Mouse (Mus musculus): ENCODE results near the gene Olfr527. TPM values are rescaled to one million over a fixed set of nuclear protein-coding genes. Genes with fewer than 3 reads are reported as not detected.

The Olfr527 gene
- total RNA-seq (2014; rRNA removed) (not detected in 2 replicates), polyA plus RNA-seq (2015; fragmentation: Nextera tagmentation; extraction: Ambion mirVana) (not detected in 2 replicates)

DNA sequence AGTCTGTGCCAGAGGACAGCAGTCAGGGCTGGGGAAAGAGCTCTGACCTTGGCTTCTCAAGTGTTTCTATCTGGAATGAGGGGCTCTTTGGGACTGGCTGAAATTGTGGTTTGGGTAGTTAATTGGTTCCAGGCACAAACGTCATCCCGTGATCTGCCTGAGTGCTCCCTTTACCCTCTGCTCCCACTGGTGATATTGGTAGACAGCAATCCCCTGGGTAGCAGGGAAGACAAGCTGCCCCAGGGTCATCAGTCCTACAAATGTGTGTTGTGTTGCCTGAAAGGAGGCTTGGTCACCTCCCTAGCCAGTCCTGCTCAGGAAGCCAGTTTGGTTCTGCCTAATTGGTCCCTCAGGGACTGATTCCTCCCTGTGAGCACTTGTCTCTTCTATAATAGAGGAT is at the start of gene Olfr527:
Gene Olfr527 (plus strand): TSS at position 301 of the 400 bp plus-strand sequence.
- no peaks in the 10 kb centered on the region for H3K4me1 ChIP-seq (ENCODE audit: insufficient read depth)
- no peak within 1 kb of the TSS for H3K4me2 ChIP-seq (ENCODE audit: low read depth)
- H3K27me3 ChIP-seq (ENCODE audit: insufficient read depth, low read length), result no peaks in the 10 kb centered on the region
- WGBS, result 70% methylated on average over 2 of the region's 2 CpGs
- H3K9me3 ChIP-seq (ENCODE audit: low read length), result no peaks in the 10 kb centered on the region
- H3K36me3 ChIP-seq (ENCODE audit: insufficient read depth), result no peaks in the 10 kb centered on the region
- no peak for DNase-seq
- H3K4me3 ChIP-seq (ENCODE audit: low read depth, low read length), result no peak within 1 kb of the TSS
- TF ChIP-seq CTCF (IDR thresholded peaks at IDR 0.05; ENCODE audit: low read depth), result no peak
- ATAC-seq, result no peak
- H3K27ac ChIP-seq (ENCODE audit: low read depth, low read length), result no peak within 1 kb of the TSS
- H3K9ac ChIP-seq, result no peak within 1 kb of the TSS

DNA sequence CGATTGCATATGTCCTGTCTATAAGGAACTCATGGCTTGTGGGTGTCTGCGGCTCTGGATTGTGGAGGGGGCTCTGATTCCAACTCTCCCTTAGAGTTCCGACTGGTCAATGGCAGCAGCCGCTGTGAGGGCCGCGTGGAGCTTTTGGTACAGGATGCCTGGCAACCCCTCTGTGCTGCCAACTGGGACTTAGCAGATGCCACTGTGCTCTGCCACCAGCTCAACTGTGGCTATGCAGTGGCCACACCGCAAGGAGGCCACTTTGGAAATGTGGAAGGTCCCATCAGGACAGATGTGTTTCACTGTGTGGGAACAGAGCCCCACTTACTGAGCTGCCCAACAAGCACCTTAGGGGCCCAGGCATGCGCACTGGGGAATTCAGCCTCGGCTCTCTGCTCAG is 38.1 kb upstream of the Olfr527 start:
- DNase-seq, result no peak
- Histone ChIP-seq H3K27me3 (ENCODE audit: insufficient read depth, low read length) (no peaks in the 10 kb centered on the region), H3K9me3 (ENCODE audit: low read length) (no peaks in the 10 kb centered on the region), H3K36me3 (ENCODE audit: insufficient read depth) (no peaks in the 10 kb centered on the region), H3K27ac (ENCODE audit: low read depth, low read length) (no peak overlapping the region), H3K4me3 (ENCODE audit: low read depth, low read length) (no peak overlapping the region), H3K9ac (no peak overlapping the region), H3K4me2 (ENCODE audit: low read depth) (no peak overlapping the region), H3K4me1 (ENCODE audit: insufficient read depth) (no peaks in the 10 kb centered on the region)
- no peak for ATAC-seq
- TF ChIP-seq CTCF (IDR thresholded peaks at IDR 0.05; ENCODE audit: low read depth), result no peak
- 91% methylated on average over 9 of the region's 9 CpGs for WGBS

DNA sequence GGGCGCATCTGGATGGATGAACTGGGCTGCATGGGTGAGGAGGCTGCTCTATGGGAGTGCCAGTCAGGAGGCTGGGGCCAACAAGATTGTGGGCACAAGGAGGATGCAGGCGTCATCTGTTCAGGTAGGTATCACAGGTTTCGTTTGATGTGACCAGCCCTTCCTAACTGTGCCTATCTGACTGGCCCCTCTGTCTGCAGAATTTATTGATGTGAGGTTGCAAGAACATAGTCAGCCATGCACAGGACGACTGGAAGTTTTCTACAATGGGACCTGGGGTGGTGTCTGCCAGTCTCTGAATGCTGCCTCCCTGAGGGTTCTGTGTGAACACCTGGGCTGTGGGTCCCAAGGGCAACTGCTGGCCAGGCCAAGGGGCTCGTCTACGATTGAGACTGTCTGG is 36.9 kb upstream of the Olfr527 start:
- TF ChIP-seq CTCF (IDR thresholded peaks at IDR 0.05; ENCODE audit: low read depth), result no peak
- 76% methylated on average over 6 of the region's 6 CpGs for WGBS
- H3K4me2 ChIP-seq (ENCODE audit: low read depth), result no peak overlapping the region
- no peak overlapping the region for H3K9ac ChIP-seq
- H3K36me3 ChIP-seq (ENCODE audit: insufficient read depth), result no peaks in the 10 kb centered on the region
- no peaks in the 10 kb centered on the region for H3K27me3 ChIP-seq (ENCODE audit: insufficient read depth, low read length)
- no peak overlapping the region for H3K4me3 ChIP-seq (ENCODE audit: low read depth, low read length)
- no peak for ATAC-seq
- H3K27ac ChIP-seq (ENCODE audit: low read depth, low read length), result no peak overlapping the region
- no peak for DNase-seq
- no peaks in the 10 kb centered on the region for H3K4me1 ChIP-seq (ENCODE audit: insufficient read depth)
- H3K9me3 ChIP-seq (ENCODE audit: low read length), result no peaks in the 10 kb centered on the region

DNA sequence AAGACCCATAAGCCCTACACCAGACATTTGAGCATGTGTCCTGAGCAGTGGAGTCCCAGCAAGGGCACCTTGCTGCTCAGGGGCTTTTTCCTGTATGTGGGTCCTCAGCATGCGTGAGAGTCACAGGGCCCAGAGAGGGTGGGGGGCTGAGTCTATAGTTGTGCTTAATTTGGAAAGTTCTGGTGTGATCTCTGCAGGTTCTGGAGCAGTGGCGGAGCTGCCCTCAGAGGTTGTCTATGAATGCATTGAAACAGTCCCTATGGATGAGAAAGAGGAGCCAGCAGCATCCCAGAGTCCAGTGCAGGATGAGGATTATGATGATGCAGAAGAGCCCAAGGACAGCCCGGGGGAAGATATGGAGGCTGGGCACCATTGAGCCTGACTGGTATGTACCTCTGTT is 34.4 kb upstream of the Olfr527 start:
- no peak overlapping the region for H3K9ac ChIP-seq
- H3K4me1 ChIP-seq (ENCODE audit: insufficient read depth), result no peaks in the 10 kb centered on the region
- no peaks in the 10 kb centered on the region for H3K9me3 ChIP-seq (ENCODE audit: low read length)
- DNase-seq, result no peak
- H3K36me3 ChIP-seq (ENCODE audit: insufficient read depth), result no peaks in the 10 kb centered on the region
- 87% methylated on average over 3 of the region's 3 CpGs for WGBS
- no peak overlapping the region for H3K4me2 ChIP-seq (ENCODE audit: low read depth)
- no peak overlapping the region for H3K4me3 ChIP-seq (ENCODE audit: low read depth, low read length)
- no peak overlapping the region for H3K27ac ChIP-seq (ENCODE audit: low read depth, low read length)
- no peaks in the 10 kb centered on the region for H3K27me3 ChIP-seq (ENCODE audit: insufficient read depth, low read length)
- no peak for ATAC-seq
- no peak for TF ChIP-seq CTCF (IDR thresholded peaks at IDR 0.05; ENCODE audit: low read depth)

DNA sequence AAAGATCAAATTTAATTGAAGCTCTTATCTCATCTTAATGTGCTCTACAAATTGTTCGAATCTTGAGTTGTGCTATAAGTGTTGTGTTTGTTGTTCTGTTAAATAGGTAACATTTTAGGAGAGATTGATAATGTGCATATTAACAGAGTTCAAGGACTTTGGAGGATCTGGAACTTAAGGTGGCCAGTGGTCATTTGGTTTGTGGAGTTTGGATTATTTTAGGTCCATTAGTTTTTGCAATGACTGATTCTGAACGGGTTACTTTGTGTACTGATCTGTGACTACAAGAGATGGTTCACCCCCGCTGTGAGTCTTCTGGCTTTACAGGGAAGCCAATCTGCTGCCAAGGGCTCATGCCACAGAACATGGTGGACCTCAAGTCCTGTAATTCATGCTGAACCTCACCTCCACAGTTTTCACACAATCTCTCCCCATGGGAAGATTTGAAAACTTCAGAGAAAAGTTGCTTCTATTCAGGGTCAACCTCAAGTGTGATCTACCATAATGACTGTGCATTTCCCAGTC is 13.9 kb upstream of the Olfr527 start:
- no peaks in the 10 kb centered on the region for H3K4me1 ChIP-seq (ENCODE audit: insufficient read depth)
- no peak for TF ChIP-seq CTCF (IDR thresholded peaks at IDR 0.05; ENCODE audit: low read depth)
- no peaks in the 10 kb centered on the region for H3K27me3 ChIP-seq (ENCODE audit: insufficient read depth, low read length)
- no peak for ATAC-seq
- WGBS, result 82% methylated on average over 3 of the region's 3 CpGs
- DNase-seq, result no peak
- no peaks in the 10 kb centered on the region for H3K36me3 ChIP-seq (ENCODE audit: insufficient read depth)
- H3K4me3 ChIP-seq (ENCODE audit: low read depth, low read length), result no peak overlapping the region
- no peaks in the 10 kb centered on the region for H3K9me3 ChIP-seq (ENCODE audit: low read length)
- no peak overlapping the region for H3K4me2 ChIP-seq (ENCODE audit: low read depth)
- no peak overlapping the region for H3K9ac ChIP-seq
- no peak overlapping the region for H3K27ac ChIP-seq (ENCODE audit: low read depth, low read length)

DNA sequence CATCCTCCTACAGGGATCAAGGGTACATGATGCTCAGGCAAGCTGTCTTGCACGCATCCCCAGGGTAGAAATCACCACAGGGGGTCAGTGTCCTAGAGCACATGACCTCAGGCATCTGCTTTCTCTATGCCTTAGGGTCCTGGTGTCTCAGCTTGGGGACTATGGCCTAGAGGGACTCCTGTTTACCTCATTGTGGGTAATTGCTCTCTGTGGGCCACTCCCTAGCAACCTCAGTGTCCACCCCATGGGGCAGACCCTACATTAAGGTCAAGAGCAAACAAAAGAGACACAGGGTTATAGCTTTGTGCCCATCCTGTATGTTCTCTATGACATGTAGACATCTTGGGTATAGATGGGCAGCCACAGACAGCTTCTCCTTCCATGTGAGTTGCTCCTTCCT is 13.3 kb upstream of the Olfr527 start, which contains the start of gene Olfr525:
Gene Olfr525 (plus strand): TSS at position 301 of the 400 bp plus-strand sequence.
- WGBS, result 57% methylated on average over 1 of the region's 1 CpGs
- H3K27me3 ChIP-seq (ENCODE audit: insufficient read depth, low read length), result no peaks in the 10 kb centered on the region
- TF ChIP-seq CTCF (IDR thresholded peaks at IDR 0.05; ENCODE audit: low read depth), result no peak
- no peak within 1 kb of the TSS for H3K4me3 ChIP-seq (ENCODE audit: low read depth, low read length)
- no peaks in the 10 kb centered on the region for H3K36me3 ChIP-seq (ENCODE audit: insufficient read depth)
- no peak within 1 kb of the TSS for H3K4me2 ChIP-seq (ENCODE audit: low read depth)
- no peaks in the 10 kb centered on the region for H3K9me3 ChIP-seq (ENCODE audit: low read length)
- H3K4me1 ChIP-seq (ENCODE audit: insufficient read depth), result no peaks in the 10 kb centered on the region
- DNase-seq (no peak), ATAC-seq (no peak)
- no peak within 1 kb of the TSS for H3K9ac ChIP-seq
- H3K27ac ChIP-seq (ENCODE audit: low read depth, low read length), result no peak within 1 kb of the TSS

DNA sequence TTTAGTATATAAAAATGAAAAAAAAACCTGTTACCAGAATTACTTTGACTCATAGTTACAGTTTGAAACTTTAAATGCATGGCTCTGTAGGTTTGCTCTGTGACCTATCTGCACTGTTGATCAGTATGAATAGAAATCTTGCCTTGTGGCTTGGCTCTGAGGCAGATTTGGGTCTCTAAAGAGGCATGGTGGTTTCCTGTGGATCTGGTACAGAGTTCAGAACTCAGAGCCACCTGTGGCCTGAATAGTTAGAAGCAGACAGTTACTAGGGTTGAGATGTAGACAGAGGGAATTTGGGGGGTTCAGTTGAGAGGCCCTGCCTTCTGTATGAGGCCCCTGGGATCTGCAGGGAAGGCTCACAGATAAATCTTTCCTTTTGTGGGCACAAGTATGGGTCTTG is 12.7 kb upstream of the Olfr527 start:
- Histone ChIP-seq H3K4me2 (ENCODE audit: low read depth) (no peak overlapping the region), H3K27me3 (ENCODE audit: insufficient read depth, low read length) (no peaks in the 10 kb centered on the region), H3K9me3 (ENCODE audit: low read length) (no peaks in the 10 kb centered on the region), H3K9ac (no peak overlapping the region), H3K4me3 (ENCODE audit: low read depth, low read length) (no peak overlapping the region), H3K36me3 (ENCODE audit: insufficient read depth) (no peaks in the 10 kb centered on the region), H3K27ac (ENCODE audit: low read depth, low read length) (no peak overlapping the region), H3K4me1 (ENCODE audit: insufficient read depth) (no peaks in the 10 kb centered on the region)
- no peak for TF ChIP-seq CTCF (IDR thresholded peaks at IDR 0.05; ENCODE audit: low read depth)
- ATAC-seq (no peak), DNase-seq (no peak)

All from forebrain, postnatal 0 days (tissue).